Mouse (Mus musculus) megakaryocyte-erythroid progenitor cell, adult 5-6 weeks (primary cell): Measurements from ENCODE around the gene Hoxd8. TPM values are rescaled to one million over a fixed set of nuclear protein-coding genes. Genes with fewer than 3 reads are reported as not detected.

Experiments used
- ATAC-seq: replicated peaks from 2 replicates; pipeline ENCODE4 v1.8.0; 2016; ENCODE audit warnings: mild to moderate bottlenecking, inconsistent platforms; ENCODE audit not compliant: severe bottlenecking, poor library complexity, low FRiP score, low TSS enrichment
- total RNA-seq, 2 experiments: library from RNA; stranded (forward) in 1 of 2; stranded (reverse) in 1 of 2; fragments of 200-1000, 215-1000 nt in 1 of 2; fragments of >200 nt in 1 of 2; fragmentation: Nextera tagmentation in 1 of 2; gene quantifications; 2 replicates each; pipeline ENCODE4 v1.2.3; 2014 to 2017

Gene Hoxd8
- total RNA-seq, 2 experiments from 2014 or later: not detected

DNA sequence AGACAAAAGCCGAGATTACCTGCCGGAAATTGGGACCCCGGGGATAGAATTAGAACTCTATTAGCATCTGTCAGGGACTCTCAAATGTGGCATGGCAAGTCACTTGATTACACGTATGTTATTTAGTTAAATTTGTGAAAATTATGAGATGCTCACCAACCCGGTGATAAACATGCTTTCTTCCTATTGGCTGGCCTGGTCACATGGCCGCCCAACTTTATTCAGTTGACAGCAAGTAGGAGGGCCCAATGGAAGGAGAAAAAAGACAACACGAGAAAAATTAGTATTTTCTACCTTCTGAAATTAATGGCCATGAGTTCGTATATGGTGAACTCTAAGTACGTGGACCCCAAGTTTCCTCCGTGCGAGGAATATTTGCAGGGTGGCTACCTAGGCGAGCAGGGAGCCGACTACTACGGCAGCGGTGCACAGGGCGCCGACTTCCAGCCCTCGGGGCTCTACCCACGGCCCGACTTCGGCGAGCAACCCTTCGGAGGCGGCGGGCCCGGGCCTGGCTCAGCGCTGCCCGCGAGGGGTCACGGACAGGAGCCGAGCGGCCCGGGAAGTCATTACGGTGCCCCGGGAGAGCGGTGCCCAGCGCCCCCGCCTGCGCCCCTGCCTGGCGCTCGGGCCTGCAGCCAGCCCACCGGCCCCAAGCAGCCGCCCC is 22.7 kb downstream of the Hoxd8 start:
- no peak for ATAC-seq

GRCm38 (mm10) chr2:74727640-74728302 is 23.4 kb downstream of the Hoxd8 start:
- ATAC-seq: no peak

GRCm38 (mm10) chr2:74728303-74728680 is 23.9 kb downstream of the Hoxd8 start:
- no peak for ATAC-seq

DNA sequence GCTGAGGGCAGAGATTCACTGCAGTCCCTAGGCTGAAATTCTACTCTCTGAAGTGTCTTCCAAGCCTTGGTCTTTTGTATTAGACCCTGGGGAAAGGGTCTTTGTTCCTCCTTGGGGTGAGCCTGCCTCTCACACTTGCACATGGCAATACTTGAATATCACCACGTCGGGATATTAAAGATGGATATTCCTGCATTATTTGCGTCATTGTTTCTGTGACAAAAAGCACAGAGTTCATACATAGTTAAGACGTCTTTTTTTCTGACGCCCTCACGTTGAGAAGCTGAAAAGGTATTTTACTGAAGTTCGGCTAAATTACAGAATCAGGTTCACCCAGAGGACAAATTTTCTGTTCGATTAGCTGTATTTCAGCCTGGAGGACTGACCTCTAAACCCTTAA is 25.9 kb downstream of the Hoxd8 start:
- no peak for ATAC-seq

DNA sequence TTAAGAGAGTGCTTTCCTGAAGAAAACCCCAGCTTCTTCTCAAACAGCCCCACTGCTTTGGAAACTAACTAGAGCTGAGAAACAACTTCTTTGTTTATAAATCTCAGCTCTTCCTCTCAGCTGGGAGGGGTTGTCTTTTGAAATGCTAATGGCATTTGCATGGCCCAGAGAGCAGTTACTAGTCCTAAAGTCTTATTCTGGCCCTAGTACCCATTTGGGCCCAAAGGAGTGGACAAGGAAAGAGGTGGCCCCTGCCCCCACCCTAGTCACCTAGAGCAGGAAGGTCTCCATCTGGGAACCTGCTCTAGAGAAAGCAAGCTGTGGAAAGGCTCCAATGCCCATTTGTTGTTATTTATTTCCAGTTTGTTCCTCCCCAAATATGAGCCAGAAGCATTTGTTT is 26.6 kb downstream of the Hoxd8 start:
- no peak for ATAC-seq

DNA sequence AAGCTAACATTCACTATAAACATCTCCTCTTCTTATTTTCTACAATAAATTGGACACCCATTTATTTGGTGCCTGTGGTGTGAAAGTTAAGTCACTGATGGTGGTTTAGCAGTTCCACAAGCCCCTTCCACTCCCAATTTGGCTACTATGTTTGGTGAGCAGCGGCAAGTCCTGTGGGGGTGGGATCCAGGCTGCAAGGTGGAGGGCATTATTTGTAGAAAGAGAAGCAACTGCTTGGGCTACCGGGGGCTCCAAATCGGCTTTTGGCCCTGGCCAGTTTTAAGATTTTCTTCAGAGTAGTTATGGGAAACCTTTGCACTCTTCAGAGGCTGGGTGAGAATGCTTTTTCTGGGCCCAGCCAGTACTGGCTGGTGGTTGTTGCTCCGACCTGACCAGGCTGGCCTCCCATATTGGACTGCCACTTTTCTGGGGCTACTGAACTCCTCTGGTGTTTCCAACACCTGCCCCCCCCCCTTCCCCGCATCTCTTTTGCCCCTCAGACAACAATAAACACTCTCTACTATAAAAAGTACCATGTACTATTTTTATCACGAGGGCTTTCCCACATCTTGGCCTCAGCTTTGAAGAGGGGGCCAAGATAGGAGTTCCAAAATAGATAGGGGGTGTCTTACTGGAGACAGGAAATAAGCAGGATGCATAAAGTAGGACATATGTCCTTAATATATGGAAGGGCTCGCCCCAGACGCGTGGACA is 27.5 kb downstream of the Hoxd8 start:
- ATAC-seq: no peak

DNA sequence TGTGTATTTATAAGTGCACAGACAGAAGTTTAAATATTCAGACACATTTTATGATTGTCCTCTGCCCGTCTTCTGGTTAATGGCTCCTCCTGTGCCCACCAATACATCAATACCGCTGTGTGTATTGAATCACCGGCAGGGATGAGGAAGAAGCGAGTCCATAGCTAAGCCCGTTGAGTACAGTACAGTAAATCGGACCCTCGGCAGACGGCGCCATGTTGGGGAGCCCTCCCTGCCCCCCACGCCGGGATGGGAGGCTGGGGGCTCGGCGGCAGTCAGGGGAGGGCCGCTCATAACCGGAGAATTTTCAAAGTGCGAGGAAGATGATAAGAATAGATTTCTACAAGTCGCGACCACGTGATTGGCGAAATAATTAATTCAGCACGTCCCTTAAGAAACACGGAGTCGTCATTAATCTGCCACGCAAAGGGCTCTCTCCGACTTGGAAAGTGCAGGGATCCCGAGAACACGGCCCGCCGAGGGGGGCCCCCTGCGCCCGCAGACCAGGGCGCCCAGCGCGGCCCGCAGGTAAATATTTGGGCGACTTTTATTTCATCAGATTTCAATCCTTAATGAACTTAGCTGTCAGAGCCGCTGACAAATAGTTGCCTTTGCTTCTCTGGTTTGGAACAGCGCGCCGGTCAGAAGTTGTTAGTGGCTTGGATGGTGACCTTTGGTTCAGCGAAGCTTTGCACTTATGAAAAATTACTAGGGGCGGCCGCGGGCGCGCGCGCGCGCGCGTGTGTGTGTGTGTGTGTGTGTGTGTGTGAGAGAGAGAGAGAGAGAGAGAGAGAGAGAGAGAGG is 28.3 kb downstream of the Hoxd8 start:
- no peak for ATAC-seq

DNA sequence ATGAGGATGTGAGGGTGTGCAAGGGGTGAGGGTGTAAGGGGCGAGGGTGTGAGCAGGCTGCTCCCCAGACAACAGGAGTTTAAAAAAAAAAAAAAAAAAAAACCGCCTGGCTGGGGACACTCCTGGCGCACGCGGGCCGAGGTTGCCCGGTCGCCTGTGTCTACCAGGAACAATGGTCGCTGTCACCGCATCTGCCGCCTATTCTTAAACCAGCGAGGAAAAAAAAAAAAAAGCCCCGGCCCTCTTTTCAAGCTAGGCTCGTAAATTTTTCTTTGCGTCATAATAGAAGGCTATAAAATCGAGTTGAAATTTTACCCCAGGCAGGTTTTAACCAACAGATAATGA is 28.9 kb downstream of the Hoxd8 start:
- no peak for ATAC-seq

DNA sequence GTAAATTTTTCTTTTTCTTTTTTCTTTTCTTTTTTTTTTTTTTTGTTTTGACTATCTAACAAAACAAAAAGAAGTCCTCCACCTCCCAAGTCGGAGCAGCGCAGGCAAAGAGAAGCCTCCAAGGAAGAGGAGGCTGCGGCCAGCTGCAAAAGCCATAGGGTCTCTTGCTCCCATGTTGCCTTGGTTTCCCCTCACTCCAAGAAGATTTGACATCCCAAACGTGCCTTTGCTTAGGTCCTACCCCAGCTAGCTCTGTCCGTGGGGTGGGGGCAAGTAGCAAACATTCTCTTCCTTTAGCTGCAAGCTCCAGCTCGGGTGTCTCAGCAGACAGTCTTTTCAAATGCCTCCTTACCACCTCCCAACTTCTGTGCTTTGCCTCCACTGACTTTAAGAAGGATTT is 29.4 kb downstream of the Hoxd8 start:
- ATAC-seq: no peak

GRCm38 (mm10) chr2:74734451-74734850 is 30.0 kb downstream of the Hoxd8 start:
- ATAC-seq: no peak

GRCm38 (mm10) chr2:74734996-74735811 is 30.8 kb downstream of the Hoxd8 start:
- no peak for ATAC-seq

GRCm38 (mm10) chr2:74735851-74736687 is 31.7 kb downstream of the Hoxd8 start:
- ATAC-seq: no peak

GRCm38 (mm10) chr2:74736688-74737577 is 32.5 kb downstream of the Hoxd8 start:
- no peak for ATAC-seq

GRCm38 (mm10) chr2:74737578-74738070 is 33.2 kb downstream of the Hoxd8 start:
- ATAC-seq: no peak

GRCm38 (mm10) chr2:74738623-74739475 is 34.4 kb downstream of the Hoxd8 start:
- ATAC-seq: no peak

- no peak for ATAC-seq
These were observed 35.0 kb downstream of the Hoxd8 start for GRCm38 (mm10) chr2:74739476-74739800.

DNA sequence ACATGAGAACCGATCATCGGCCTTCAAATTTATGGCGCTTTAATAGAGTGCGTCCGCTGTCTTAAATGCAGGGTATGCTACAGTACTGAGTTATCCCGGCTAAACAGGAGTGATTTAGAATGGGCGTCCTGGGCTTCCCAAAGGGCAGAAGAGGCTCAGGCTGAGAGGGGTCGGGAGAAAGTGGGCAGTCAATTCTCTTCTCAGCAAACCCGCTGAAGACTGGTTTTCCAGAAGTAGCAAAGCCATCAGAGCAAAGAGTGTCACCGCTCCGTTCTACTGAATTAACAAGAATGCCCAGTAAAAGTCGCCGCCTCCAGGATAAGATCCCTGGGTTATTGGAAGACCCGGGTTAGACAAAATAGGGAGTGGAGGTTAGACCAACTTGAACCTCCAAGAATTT is 35.5 kb downstream of the Hoxd8 start:
- ATAC-seq: no peak
